Mouse (Mus musculus) lung, postnatal 4 days (tissue): ENCODE data around the gene C2cd4d.

Source experiments
- DNase-seq, 2 experiments: peaks; one replicate each; pipeline ENCODE4 v3.0.0; 2021

The C2cd4d gene

DNA sequence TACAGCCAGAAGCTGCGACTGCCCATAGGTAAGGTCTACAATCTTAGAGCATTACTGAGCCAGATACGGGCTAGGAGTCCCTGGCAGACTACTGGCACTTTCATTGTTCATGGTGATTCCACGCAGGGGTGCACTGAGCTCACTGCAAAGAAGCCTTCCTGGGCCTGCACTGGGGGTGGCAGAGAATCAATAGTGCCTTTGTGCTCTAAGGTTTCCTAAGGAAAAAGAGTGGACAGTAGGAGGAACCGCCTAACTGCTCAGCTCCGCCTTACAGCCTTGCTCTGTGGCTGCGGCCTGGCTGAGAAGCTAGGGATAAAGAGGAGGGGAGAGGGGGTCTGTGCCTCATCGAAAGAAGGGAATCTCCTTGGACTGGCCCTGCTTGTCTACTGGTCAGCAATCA, at the start of gene C2cd4d:
TSS of gene C2cd4d (plus strand) at position 301 of the 400 bp plus-strand sequence.
- DNase-seq: no peak

DNA sequence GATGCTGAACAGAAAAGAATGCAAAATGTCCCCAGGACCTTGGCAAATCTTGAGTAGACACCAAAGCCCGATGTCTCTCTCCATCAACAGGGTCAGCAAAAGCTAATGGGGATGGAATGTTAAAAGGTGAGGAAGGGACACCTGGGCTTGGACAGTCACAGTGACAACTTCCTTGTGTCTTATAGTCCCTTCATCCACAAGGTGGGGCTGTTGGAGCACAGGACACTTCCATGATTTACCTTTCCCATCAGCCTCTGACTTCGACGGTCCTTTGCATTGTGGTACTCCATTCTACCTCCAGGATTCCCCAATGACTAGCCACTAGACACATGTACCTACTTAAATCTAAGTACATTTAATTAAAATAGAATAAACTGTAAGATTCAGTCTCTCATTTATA, 33.6 kb upstream of the C2cd4d start:
- DNase-seq: no peak

DNA sequence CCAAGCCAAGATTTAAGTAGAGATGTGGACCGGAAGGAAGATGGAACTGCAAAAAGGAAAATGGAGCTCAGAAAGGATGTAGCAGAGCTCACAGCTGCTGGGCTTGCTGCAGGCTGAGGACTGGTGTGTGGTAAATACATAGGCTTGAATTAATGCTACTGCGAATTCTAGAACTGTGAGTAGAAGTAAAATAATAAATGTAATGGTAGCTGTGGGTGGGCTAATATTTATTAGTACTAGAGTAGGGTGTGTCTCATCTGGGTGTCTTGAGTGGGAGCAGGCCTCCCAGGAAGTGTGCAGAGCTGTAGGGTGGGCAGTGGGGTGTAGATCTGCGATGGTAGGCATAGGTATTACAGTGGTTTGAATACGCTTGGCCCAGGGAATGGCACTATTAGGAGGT, 27.8 kb upstream of the C2cd4d start:
- no peak for DNase-seq

DNA sequence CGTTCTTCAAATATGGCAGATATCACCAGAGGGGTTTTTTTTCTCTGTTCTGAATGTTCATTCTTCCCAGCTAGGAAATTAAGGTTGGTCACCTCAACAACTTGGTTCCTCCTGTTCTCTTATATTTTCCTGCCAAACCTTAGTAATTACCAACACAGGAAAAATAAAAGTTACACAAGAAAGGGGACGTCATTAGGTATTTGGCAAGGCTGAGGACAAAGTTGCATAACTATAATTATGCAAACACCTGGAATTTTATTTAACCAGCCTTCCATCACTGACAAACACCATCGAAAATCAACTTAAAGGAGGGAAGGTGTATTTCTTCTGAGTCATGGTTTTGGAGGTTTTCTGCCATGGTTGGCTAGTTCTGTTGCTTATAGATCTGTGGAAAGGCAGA, 23.7 kb upstream of the C2cd4d start:
- no peak for DNase-seq

DNA sequence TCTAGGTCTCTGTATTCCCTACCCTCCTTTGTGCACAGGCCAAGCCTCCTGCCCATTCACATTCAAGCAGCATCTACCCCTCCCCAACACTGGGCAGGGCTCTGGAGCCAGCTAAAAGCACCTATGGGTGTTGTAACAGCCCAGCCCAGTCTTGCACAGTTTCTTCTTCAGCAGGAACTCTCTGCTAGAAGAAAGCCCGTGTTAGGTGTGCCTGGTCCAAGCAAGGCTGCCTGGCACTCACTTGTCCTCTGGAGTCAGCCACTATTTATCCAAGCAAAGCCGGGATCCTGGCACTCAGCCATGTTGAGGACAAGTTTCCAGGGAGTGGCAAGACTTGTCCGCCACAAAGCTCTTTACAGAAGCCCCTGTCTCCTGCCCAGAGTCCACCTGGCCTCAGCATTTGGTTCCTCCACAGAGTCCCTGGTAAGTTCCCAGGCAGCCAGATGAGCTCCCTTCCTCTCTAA, 20.2 kb upstream of the C2cd4d start, which contains the start of gene Them5:
TSS of gene Them5 (plus strand) at position 141 of the 464 bp plus-strand sequence.
- DNase-seq: peak; percentile 30 to 48

DNA sequence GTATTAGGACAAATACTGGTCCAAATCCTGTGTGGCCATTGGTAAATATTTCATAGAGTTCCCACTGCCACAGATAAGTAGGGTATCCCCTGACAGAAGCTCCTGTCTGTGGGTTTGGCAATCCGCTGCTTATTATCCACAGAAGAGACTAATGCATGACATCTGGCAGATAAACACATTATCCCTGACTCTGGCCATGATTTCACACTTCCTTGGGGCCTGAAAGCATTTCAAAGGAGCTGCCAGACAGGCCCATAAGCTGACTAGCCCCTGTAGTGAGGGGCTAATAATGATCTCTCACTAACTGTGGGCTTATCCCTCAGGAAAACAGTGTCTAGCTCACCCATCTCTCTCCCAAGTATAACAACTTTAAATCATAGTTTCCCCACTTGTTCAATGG, 19.7 kb upstream of the C2cd4d start:
- no peak for DNase-seq

DNA sequence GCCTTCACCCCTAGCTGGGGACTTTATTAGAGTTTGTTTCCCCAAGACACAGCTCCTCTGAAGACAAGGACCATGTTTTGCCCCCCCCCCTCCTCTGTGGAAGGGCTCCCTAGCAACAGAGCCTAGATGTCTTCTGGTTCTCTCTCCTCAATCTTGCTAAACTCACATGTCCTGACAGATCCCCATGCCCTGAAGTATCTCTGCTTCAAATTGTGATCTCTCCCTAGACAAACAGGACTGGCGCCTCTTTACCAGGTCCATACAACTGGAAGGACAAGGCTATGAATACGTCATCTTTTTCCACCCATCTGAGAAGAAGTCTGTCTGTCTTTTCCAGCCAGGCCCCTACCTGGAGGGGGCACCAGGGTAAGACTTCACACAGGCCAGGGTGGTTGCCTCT, 18.1 kb upstream of the C2cd4d start:
- no peak for DNase-seq

DNA sequence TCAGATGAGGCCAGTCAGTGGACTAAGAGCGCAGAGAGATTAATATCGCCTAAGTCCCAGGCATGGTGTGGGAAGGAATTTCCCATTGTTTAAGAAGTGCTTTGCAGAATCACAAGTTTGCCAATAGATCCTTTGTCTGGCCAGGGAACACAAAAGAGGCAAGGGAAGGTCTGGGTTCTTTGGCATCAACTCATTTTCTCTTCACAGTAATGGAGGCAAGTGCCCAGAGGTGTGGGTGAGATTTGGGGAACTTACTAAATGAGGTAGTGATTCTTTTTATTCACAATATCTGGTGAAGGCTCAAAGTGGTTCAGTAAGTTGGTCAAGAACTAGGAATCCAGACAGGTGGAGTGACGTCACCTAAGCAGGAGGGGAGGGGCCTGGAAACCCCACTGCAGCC, 17.3 kb upstream of the C2cd4d start:
- DNase-seq: no peak

DNA sequence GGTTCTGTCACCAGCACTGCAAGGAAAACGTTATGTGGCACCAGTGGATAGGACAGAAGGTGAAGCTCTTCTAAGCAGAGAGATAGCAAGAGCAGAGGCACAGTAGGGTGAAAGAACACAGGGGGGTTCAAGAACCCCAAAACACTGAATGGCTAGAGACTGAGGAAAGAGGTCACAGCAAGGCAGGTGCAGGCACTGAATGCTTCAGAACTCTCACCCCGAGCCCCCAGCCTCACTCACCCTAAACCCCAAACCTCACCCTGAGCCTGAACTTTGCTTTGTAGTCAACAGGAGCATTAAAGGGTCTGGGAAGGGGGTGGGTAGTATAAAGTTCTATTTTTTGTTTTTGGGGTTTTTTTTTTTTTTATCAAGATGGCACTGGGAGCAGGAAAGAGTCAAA, 14.1 kb upstream of the C2cd4d start:
- no peak for DNase-seq

DNA sequence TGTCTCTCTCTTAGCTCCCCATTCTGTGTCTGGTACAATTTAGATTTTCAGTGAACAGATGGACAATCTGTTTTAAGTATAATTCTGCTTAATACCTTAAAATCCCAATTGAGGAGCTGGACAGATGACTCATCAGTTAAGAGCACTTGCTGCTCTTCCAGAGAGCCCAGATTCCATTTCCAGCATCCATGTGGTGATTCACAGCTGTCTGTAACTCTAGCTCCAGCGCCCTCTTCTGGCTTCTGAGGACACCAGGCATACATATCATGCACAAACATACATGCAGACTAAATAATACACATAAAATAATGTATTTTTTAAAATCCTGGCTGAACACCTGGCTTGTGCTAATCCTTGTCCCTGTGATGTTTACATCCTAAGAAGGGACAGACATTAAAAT, 1.4 kb upstream of the C2cd4d start:
- no peak for DNase-seq

DNA sequence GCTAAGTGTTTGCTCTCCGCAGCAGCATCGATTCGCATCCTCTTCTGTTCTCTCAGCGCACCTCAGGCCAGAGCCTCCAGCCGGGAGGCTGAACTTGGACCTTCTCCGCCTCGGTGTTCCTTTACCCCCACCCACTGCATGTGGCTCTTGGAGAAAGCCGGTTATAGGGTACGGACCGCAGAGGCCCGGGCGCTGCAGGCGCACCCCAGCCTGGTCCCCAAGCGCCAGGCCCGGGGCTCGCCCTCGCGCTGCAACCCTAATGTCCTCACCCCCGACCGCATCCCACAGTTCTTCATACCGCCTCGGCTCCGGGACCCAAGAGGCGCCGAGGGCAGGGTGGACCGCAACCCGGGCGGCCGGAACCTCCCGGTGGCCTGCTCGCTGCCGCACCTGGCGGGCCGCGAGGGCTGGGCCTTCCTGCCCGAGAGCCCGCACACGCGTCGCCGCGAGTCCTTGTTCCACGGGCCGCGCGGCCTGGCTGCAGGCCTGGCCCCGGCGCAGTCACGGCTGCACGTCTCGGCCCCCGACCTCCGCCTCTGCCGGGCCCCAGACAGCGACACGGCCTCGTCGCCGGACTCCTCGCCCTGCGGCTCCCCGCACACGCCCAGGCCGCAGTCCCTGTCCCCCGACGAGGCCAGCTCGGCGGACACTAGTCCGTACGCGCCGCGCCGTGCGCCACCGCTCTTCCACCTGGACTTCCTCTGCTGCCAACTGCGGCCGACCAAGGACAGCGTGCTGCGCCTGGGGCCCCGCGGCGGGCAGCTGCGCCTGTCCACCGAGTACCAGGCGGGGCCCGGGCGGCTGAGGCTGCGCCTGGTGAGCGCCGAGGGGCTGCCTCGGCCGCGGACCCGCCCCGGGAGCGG, 1.3 kb downstream of the C2cd4d start:
- DNase-seq: peak; percentile 41 to 64

DNA sequence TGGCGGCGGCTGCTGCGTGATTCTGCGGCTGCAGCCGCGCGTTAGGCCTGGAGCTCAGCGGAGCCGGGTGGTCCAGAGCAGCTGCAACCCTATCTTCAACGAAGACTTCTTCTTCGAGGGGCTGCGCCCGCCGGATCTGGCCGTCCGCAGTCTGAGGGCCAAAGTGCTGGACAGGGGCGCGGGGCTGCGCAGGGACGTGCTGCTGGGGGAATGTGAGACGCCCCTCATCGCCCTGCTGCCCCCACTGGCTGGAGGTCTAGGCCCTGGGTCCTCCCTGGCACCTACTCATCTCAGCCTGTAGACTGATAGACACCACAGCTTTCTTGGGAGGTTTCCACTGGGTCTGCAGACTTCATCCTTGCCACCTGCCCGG, 1.9 kb downstream of the C2cd4d start:
- DNase-seq: no peak

DNA sequence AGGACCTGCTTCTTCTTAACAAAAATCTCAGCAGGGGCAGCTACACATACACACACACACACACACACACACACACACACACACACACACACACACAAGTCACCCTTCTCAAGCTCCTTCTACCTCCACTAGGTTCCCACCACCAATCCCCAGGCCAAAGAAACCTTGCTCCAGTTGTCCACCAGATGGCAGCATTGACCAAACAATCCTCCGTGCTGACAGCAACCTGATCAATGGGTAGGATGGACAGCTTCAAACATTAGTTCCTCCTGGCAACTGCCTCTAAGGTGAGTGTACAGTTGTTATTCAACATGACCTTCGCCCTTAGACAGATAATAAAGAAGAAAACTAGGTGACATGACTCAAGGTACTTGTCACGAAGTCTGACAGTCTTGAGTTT, 4.5 kb downstream of the C2cd4d start:
- DNase-seq: peak; percentile 68 to 84

DNA sequence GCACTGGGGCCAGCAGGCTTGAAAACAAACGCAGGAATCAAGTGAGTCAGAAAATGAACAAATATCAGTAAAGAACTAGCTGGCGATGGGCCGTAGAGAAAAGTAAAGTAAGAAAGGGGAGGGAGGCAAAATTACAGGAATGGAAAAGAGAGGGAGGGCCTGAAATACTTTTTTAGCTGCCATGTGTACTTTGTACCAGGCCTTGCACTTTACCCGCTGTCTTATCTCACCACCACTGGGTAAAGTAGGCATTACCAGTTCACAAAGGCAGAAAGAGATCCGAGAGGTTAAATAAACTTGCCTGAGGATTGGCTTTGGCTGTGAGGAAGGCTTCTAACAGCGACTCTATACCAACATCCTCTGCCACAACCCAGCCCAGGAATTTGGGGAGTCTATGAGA, 5.3 kb downstream of the C2cd4d start:
- no peak for DNase-seq

DNA sequence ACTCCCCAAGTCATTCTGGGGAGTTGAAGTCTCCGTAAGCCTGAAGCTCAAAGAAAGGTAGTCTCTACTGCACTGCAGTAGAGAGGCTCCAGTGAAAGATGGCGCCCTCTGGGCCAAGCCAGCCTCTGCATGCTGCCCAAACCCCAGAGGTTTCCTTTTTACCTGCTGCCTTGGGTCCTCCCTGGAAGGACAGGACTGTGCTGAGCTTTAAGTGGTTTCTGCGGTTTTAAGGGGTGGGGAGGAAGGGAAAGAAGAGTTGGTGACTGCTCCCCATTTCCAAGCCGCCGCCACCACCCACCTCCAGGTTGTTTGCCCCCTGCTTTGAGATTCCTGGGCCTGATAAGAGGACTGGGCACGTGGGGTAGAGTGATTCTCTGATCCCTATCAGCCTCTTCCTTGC, 6.4 kb downstream of the C2cd4d start:
- no peak for DNase-seq

DNA sequence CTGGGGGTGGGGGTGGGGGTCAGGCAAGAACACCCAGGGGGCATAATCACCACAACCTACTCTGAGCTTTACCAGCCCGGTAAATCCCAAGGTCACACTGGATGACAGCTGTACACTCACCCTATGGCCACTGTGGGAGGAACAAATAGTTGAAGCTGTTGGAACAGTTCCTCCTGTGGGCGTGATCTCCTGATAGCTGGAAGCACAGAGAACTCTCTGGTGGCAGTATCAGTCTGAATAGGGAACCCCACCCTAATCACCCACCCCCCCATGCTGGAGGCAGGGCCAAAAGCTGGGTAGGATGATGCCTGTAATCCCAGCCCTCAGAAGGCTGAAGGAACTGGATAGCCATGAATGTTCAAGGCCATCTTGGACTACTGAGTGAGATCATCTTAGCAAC, 7.5 kb downstream of the C2cd4d start:
- no peak for DNase-seq

DNA sequence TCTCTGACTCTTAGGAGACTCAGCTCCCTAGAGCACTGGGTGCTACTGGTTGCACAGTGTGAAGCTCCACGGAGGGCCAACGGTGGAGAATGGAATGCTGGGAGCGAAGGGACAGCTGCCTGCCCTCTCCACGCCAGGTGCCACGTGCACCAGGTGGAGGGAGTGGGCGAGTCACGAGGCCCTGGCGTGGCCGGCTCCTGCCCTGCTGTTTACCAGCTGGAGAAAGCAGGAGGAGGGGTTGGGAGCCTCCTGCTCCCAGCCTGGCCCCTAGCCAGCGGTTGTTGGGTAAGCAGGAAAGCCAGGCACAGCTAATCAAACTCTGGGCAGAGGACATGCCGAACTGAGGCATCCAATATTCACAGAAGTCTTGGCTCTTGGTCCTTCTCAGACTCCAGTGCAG, 9.4 kb downstream of the C2cd4d start:
- peak; percentile 86 to 94 for DNase-seq

DNA sequence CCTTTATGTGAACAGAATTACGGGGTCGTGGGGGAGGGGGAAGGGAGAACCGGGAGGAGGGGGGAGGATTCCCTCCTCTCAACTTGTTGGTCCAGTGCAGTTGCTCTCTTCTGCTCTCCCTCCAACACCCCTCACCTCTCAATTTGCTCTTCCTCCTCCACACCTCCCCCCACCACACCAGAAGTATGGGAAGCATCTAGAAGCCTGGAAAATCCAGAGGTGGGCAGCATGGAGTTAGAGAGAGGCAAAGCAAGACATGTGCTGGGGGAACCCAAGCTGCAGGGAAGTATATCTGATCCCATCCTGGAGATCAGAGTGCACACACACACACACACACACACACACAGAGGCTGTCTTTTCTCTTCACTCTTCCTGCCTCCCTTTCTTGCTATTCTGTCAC, 9.8 kb downstream of the C2cd4d start:
- DNase-seq: no peak

DNA sequence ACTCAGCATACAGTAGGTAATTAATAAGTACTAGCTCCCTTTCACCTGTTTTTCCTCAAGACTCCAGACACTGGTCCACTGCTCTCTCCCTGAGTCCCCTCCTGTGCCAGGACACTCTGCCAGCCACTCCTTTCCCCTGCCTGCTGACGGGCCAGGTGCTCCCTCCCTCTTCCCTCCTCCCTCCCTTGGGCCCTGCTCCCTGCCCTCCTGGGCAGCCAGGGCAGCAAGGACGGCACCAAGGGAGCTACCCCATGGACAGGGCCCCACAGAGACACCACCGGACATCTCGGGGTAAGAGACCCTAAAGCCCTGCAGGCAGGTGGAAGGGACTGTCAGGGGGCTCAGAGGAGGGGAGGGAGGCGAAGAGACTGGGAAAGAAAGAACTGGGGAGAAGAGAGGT, 10.4 kb downstream of the C2cd4d start, which contains the start of gene Rorc:
TSS of gene Rorc (plus strand) at position 154 of the 400 bp plus-strand sequence.
- DNase-seq: peak; percentile 53 to 73

DNA sequence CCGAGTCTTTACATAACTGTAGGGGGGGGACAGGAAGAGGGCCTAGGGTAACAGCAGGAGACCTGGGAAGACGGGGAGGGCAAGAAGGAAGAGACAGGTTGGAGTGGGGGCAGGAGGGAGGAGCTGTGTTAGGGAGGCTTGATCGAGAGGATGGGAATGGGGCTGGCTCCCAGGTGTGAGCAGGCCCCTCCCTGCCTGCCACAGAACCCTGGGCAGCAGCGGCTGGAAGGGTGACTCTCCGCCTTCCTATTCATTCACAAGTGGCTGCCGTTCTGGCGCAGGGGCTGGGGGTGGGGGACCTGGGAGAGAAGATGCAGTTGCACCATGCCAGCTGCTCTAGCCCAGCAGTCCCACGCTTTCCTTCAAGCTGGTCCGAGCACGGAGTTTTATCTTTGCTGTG, 10.9 kb downstream of the C2cd4d start:
- DNase-seq: peak in 1 of 2 experiments; percentile 53

DNA sequence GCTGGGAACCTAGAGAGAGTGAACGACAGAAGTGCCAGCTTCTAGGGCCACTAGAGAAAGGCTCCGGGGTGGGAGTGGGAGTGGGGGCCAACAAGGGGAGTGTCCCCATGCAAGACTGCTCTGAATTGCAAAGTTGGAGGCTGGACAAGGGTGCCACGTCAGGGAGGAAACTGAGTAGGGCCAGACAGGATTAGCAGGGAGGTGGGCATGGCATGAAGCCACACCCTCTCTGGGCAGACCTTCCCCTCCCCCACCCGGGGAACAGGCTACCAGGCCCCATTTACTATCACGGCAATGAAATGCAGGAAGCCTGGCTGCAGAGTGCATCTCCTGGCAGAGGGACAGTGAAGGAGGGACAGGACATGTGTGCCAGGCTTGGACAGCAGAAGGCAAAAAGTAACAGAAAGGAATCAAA, 11.4 kb downstream of the C2cd4d start:
- peak; percentile 45 to 62 for DNase-seq

DNA sequence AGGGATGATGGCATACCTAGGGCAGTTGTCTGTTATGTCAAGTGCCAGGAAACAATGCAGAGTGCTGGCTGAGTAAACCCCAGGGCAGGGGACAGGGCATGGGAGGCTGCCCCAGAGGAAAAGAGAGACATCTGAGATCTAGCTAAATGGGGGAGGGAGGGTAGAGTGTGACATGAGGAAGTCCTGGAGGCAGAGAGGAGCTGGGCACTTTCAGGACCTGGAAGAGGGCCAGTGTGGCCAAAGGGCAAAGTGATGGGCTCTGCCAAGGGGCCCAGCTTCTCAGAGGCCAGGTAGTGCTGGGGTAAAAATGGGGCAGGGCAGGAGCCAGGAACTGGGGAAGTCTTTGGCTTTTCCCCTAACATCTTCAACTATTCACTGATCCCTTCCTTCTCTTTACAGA, 12.4 kb downstream of the C2cd4d start:
- no peak for DNase-seq

DNA sequence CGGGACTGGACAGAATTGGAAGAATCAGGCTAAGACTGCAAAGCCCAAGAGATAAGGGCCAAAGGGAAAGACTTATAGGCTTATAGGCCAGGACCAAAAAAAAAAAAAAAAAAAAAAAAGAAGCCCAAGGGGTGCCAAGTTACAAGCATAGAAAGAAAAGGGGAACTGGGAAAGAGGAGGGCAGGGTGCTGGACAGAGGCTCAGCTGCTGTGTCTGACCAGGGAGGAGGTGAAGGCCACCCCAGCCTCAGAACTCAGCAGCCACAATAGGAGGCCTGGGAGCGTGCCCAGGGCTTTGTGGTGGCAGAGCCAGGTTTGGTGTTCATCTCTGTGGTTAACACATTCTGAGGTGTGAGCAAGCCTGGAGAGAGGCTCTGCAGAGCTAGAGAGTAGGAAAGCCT, 12.9 kb downstream of the C2cd4d start:
- DNase-seq: no peak

DNA sequence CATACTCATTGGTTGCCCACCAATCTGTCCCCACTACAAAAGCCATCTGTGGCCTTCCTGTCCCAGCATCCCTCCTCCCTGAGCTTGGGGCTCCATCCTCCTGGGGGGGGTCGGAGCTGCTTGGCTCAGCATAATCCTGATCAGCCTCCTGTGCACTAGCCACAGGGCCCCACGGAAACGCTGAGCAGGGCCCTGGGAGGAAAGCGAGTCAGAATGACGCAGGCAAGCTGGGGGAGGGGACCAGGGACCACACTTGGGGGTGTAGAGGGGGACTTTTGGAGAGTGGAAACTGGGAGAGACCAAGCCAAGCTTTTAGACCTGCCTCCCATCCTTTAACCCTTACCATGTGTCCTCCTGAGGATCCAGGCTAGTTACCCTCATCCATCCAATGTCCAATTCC, 13.6 kb downstream of the C2cd4d start:
- no peak for DNase-seq
